Mouse (Mus musculus): ENCODE measurements at regions not wholly inside any gene's neighbourhood (a gene's known extent, or its start where the extent isn't known, plus 50 kb on each side); places are given as distances from the start of the nearest gene placed in this dataset.
A peak's percentile ranks its signal among the peaks of the same experiment; 100 is the strongest.

DNA sequence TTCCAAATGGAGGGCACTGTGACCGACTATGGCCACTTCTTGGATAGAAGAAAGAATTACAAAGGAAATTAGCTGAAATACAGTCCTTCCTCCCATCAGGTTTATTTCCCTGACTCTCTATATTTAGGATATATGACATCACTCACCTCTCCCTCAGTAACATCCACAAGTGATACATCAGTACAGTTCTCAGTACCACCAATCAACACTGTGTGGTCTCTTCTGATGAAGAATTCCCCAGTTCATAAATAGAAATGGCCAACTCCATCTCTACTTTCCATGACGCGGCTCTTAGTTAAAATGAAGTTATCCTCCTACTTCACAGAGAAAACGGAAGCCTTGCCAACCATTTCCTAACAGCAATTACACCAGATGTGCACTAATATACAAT is 208.3 kb upstream of the Dio2 start:
- H3K36me3 ChIP-seq: no peaks in the 10 kb centered on the region
- no peak overlapping the region for H3K4me2 ChIP-seq
- H3K27ac ChIP-seq: no peak overlapping the region
- ATAC-seq (replicated peaks; ENCODE audit: low FRiP score): no peak
- WGBS: 85% methylated on average over 4 of the region's 4 CpGs
- no peaks in the 10 kb centered on the region for H3K9me3 ChIP-seq (replicated peaks)
- H3K4me3 ChIP-seq (replicated peaks): no peak overlapping the region
- no peak overlapping the region for H3K9ac ChIP-seq
- H3K4me1 ChIP-seq: no peaks in the 10 kb centered on the region
- H3K27me3 ChIP-seq: no peaks in the 10 kb centered on the region

GRCm38 (mm10) chr12:90945743-90946527 is 207.7 kb upstream of the Dio2 start:
- Histone ChIP-seq H3K4me1 (no peaks in the 10 kb centered on the region), H3K27ac (no peak overlapping the region), H3K36me3 (no peaks in the 10 kb centered on the region), H3K9me3 (replicated peaks) (no peaks in the 10 kb centered on the region), H3K4me3 (replicated peaks) (no peak overlapping the region), H3K9ac (no peak overlapping the region), H3K27me3 (no peaks in the 10 kb centered on the region), H3K4me2 (no peak overlapping the region)
- no peak for ATAC-seq (replicated peaks; ENCODE audit: low FRiP score)
- 42% methylated on average over 6 of the region's 6 CpGs for WGBS

GRCm38 (mm10) chr12:90932684-90933083 is 194.4 kb upstream of the Dio2 start:
- Histone ChIP-seq H3K4me3 (replicated peaks) (no peak overlapping the region), H3K9ac (no peak overlapping the region), H3K9me3 (replicated peaks) (no peaks in the 10 kb centered on the region), H3K4me1 (no peaks in the 10 kb centered on the region), H3K27me3 (no peaks in the 10 kb centered on the region), H3K36me3 (no peaks in the 10 kb centered on the region), H3K27ac (no peak overlapping the region), H3K4me2 (no peak overlapping the region)
- WGBS: 93% methylated on average over 8 of the region's 8 CpGs
- ATAC-seq (replicated peaks; ENCODE audit: low FRiP score): no peak

DNA sequence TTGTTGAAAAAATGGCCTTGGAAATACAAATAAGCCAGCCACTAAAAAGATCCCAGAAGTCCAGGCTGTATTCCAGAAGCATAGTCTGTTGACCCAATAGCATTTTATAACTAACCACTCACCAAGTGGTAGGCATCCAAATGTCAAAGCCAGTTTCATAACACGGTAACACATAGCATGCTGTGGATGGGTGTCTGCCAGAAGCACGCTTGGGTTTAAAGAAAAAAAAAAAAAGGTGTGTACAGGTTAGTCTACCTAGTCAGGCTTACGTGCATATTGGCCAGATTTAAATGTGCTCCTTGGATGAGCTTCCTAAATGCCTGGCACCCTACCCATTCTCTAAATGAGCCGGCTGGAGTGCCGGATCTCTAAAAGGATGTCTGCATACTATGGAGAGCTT is 194.0 kb upstream of the Dio2 start:
- 96% methylated on average over 5 of the region's 5 CpGs for WGBS
- no peak for ATAC-seq (replicated peaks; ENCODE audit: low FRiP score)
- no peaks in the 10 kb centered on the region for H3K4me1 ChIP-seq
- H3K36me3 ChIP-seq: no peaks in the 10 kb centered on the region
- H3K27ac ChIP-seq: no peak overlapping the region
- no peaks in the 10 kb centered on the region for H3K27me3 ChIP-seq
- H3K4me3 ChIP-seq (replicated peaks): no peak overlapping the region
- H3K4me2 ChIP-seq: no peak overlapping the region
- no peak overlapping the region for H3K9ac ChIP-seq
- no peaks in the 10 kb centered on the region for H3K9me3 ChIP-seq (replicated peaks)

GRCm38 (mm10) chr12:90930091-90930715 is 192.0 kb upstream of the Dio2 start:
- Histone ChIP-seq H3K27me3 (no peaks in the 10 kb centered on the region), H3K9me3 (replicated peaks) (no peaks in the 10 kb centered on the region), H3K36me3 (no peaks in the 10 kb centered on the region), H3K9ac (no peak overlapping the region), H3K4me1 (no peaks in the 10 kb centered on the region), H3K4me3 (replicated peaks) (no peak overlapping the region), H3K27ac (no peak overlapping the region), H3K4me2 (no peak overlapping the region)
- no peak for ATAC-seq (replicated peaks; ENCODE audit: low FRiP score)
- 60% methylated on average over 6 of the region's 6 CpGs for WGBS

DNA sequence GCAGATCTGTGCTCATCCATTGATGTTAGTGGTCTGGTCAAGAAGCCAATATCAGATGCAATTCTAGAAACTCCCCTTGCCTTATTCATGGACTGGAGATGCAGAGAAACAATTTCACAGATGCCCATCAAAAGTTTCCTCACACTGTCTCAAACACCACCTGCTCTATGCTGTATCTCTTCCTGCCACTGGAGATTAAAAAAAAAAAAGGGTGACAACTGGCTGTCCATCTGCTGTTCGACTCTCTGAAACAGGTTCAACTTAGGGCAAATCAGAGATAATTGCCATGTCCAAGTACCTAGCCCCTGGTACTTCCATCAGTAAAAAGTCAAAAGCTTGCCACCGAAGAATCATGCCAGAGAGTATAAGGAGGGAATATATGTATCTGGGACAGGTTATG is 185.4 kb upstream of the Dio2 start:
- no peak overlapping the region for H3K4me3 ChIP-seq (replicated peaks)
- H3K4me1 ChIP-seq: no peaks in the 10 kb centered on the region
- no peaks in the 10 kb centered on the region for H3K27me3 ChIP-seq
- no peak overlapping the region for H3K9ac ChIP-seq
- no peak for ATAC-seq (replicated peaks; ENCODE audit: low FRiP score)
- H3K9me3 ChIP-seq (replicated peaks): no peaks in the 10 kb centered on the region
- no peak overlapping the region for H3K27ac ChIP-seq
- H3K4me2 ChIP-seq: no peak overlapping the region
- H3K36me3 ChIP-seq: no peaks in the 10 kb centered on the region
- 85% methylated on average over 2 of the region's 2 CpGs for WGBS

- no peak for ATAC-seq (replicated peaks; ENCODE audit: low FRiP score)
- H3K27me3 ChIP-seq: no peaks in the 10 kb centered on the region
- no peak overlapping the region for H3K27ac ChIP-seq
- H3K9me3 ChIP-seq (replicated peaks): no peaks in the 10 kb centered on the region
- H3K9ac ChIP-seq: no peak overlapping the region
- H3K36me3 ChIP-seq: no peaks in the 10 kb centered on the region
- H3K4me2 ChIP-seq: no peak overlapping the region
- WGBS: 78% methylated on average over 3 of the region's 3 CpGs
- H3K4me3 ChIP-seq (replicated peaks): no peak overlapping the region
- H3K4me1 ChIP-seq: no peaks in the 10 kb centered on the region
Measured at GRCm38 (mm10) chr12:90923148-90923547, 184.9 kb upstream of the Dio2 start.

DNA sequence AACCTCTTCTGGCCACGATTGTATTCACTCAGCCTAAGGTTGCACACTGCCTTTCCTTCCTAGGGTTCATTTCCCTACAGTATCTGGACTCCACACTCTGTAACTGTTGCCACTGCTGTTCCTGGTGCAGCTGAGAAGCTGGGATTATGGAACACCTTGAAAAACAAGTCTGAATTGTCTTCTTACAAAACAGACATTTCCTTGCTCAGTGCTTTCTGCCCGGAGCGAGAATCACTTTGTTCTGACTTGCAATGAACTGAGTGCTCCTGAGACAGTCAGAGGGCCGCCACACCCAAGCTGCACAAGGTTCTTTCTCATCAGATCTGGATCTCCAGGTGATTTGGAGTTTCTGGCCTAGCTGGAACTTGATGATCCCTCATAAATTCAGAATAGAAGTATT is 183.0 kb upstream of the Dio2 start:
- Histone ChIP-seq H3K9ac (no peak overlapping the region), H3K9me3 (replicated peaks) (no peaks in the 10 kb centered on the region), H3K36me3 (no peaks in the 10 kb centered on the region), H3K4me3 (replicated peaks) (no peak overlapping the region), H3K27me3 (no peaks in the 10 kb centered on the region), H3K27ac (no peak overlapping the region), H3K4me1 (no peaks in the 10 kb centered on the region), H3K4me2 (no peak overlapping the region)
- WGBS: 79% methylated on average over 4 of the region's 4 CpGs
- ATAC-seq (replicated peaks; ENCODE audit: low FRiP score): no peak

DNA sequence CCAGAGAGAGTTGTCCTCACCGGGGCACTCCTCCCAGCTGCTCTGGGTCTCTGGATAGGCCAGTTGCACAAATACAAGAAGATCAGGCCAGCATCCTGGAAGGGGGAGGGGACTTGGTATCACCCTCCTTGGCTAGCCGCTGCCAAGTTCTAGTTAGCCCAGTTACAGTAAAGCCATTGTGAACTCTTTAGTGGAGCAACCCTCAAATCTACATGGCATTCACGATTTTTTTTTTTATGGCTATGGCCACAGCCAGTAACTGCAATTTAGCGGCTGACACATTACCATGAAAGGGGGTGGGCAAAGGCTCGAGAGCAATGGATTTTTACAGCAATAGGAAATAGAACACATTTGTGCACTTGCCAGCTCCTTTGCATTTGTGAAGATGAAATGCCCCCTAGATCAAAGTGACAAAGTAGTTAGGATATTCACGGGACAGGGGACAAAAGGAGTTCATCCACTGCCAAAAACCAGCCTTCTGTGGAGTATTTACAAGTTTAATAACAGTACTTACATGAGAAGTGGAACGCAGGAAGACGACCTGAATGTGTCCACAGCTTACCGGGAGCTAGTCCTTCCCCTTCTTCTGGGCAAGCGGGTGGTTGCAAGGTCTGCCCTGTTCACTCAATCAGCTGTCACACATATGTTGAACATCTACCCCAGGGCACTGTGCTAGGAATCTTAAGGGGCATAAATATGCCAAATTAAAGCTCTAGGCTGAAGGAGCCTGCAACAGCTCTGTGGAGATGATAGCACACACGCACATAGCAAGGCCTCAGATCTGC is 177.9 kb upstream of the Dio2 start:
- ATAC-seq (replicated peaks; ENCODE audit: low FRiP score): 0 out of 2 replicates have a peak, but pooled peaks have one; percentile 29
- no peak overlapping the region for H3K9ac ChIP-seq
- no peaks in the 10 kb centered on the region for H3K27me3 ChIP-seq
- H3K27ac ChIP-seq: no peak overlapping the region
- WGBS: 39% methylated on average over 11 of the region's 11 CpGs
- H3K4me1 ChIP-seq: 0 out of 2 replicates have a peak, but pooled peaks cover 4% of the 10 kb centered on the region
- no peaks in the 10 kb centered on the region for H3K36me3 ChIP-seq
- H3K4me3 ChIP-seq (replicated peaks): no peak overlapping the region
- no peak overlapping the region for H3K4me2 ChIP-seq
- no peaks in the 10 kb centered on the region for H3K9me3 ChIP-seq (replicated peaks)

GRCm38 (mm10) chr12:90903991-90904390 is 165.8 kb upstream of the Dio2 start:
- no peak overlapping the region for H3K4me2 ChIP-seq
- H3K4me3 ChIP-seq (replicated peaks): no peak overlapping the region
- H3K27ac ChIP-seq: no peak overlapping the region
- no peak for ATAC-seq (replicated peaks; ENCODE audit: low FRiP score)
- no peak overlapping the region for H3K9ac ChIP-seq
- no peaks in the 10 kb centered on the region for H3K9me3 ChIP-seq (replicated peaks)
- H3K4me1 ChIP-seq: no peaks in the 10 kb centered on the region
- H3K27me3 ChIP-seq: no peaks in the 10 kb centered on the region
- WGBS: 70% methylated on average over 6 of the region's 6 CpGs
- H3K36me3 ChIP-seq: no peaks in the 10 kb centered on the region

DNA sequence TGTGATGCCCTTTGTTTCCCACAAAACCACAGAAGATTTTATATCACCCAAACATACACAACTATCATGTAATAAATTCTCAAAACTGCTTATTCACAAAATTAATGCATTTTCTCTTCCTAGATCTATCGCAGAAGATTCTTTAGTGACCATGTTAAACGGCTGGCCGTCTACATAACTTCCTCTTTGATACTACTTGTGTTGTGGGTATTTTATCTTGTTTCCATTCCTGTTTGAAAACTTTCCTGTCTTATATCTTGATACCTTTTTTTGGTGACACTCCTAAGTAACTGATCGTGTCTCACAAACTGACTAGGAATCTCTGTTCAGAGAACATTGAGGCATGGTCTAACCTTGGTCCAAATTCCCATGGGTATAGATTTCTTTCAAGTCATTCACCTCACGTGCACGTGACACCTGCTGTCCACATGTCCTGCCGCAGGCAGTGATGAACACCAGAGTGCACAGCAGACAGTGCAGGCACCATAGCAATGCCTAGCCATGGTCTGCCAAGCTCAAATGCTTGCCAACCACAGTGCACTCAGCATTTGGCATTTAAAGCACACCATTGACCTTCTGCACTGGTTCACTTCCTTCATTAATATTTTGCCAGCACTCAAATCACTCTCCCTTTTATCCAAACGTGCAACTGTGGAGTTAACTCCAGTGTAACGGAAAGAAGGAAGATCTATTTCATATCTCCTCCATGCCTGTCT is 155.6 kb upstream of the Dio2 start:
- no peak for ATAC-seq (replicated peaks; ENCODE audit: low FRiP score)
- Histone ChIP-seq H3K9me3 (replicated peaks) (no peaks in the 10 kb centered on the region), H3K9ac (no peak overlapping the region), H3K27me3 (no peaks in the 10 kb centered on the region), H3K27ac (no peak overlapping the region), H3K36me3 (no peaks in the 10 kb centered on the region), H3K4me3 (replicated peaks) (no peak overlapping the region), H3K4me1 (no peaks in the 10 kb centered on the region), H3K4me2 (no peak overlapping the region)
- 74% methylated on average over 9 of the region's 9 CpGs for WGBS

Data from kidney, embryonic 15.5 days (tissue).